Comparison of ENCODE assay signal across 8 mouse cellular contexts in genomic region chr2:60209703-60210651, GRCm38 (mm10). TPM values are rescaled to one million over a fixed set of nuclear protein-coding genes. Genes with fewer than 3 reads are reported as not detected.
A peak's percentile ranks its signal among the peaks of the same experiment; 100 is the strongest.
DNase-seq lines count a peak whose midpoint lies in the region; ATAC-seq and TF ChIP-seq lines count a peak whose summit lies in the region.

TSS of gene Baz2b (minus strand) at chr2:60209839.
TSS of gene March7 (plus strand) at chr2:60209887.

- peak within 1 kb of the TSS; percentile 83 for H3K4me3 ChIP-seq in embryonic facial prominence, embryonic 13.5 days
- peak within 1 kb of the TSS; percentile 100 for H3K4me3 ChIP-seq in kidney, adult 2 months (ENCODE audit: insufficient read depth, low read depth, low read length)
- H3K4me3 ChIP-seq in limb, embryonic 11.5 days (ENCODE audit: low read depth, low read length), result peak within 1 kb of the TSS; percentile 86
- peak within 1 kb of the TSS; percentile 90 for H3K4me3 ChIP-seq in midbrain, embryonic 13.5 days (replicated peaks)
- H3K4me3 ChIP-seq in small intestine, adult 2 months (ENCODE audit: low read depth, low read length), result peak within 1 kb of the TSS; percentile 81

- peaks cover 22% of the 10 kb centered on the region for H3K36me3 ChIP-seq in embryonic facial prominence, embryonic 13.5 days
- H3K36me3 ChIP-seq in kidney, adult 2 months (ENCODE audit: control insufficient read depth, insufficient read depth, low read length), result peaks cover 2% of the 10 kb centered on the region
- H3K36me3 ChIP-seq in limb, embryonic 11.5 days (ENCODE audit: control insufficient read depth, insufficient read depth, low read length), result no peaks in the 10 kb centered on the region
- H3K36me3 ChIP-seq in midbrain, embryonic 13.5 days, result peaks cover 9% of the 10 kb centered on the region
- H3K36me3 ChIP-seq in small intestine, adult 2 months (ENCODE audit: control insufficient read depth, insufficient read depth, low read length), result peaks cover 4% of the 10 kb centered on the region; the same call in 1 of the 2 replicates

- H3K9ac ChIP-seq in embryonic facial prominence, embryonic 13.5 days, result peak within 1 kb of the TSS; percentile 96
- H3K9ac ChIP-seq in limb, embryonic 11.5 days (ENCODE audit: low read length), result peak within 1 kb of the TSS; percentile 97
- peak within 1 kb of the TSS; percentile 93 for H3K9ac ChIP-seq in midbrain, embryonic 13.5 days (replicated peaks)

- ATAC-seq in embryonic facial prominence, embryonic 13.5 days (ENCODE audit: insufficient number of reproducible peaks, insufficient read depth, low FRiP score, low TSS enrichment, low read depth), result peak; percentile 89
- ATAC-seq in limb, embryonic 11.5 days (ENCODE audit: insufficient number of reproducible peaks, low FRiP score, low TSS enrichment, low read depth), result peak; percentile 87
- ATAC-seq in midbrain, embryonic 13.5 days, result peak; percentile 91

- peak; percentile 30; the same call in 1 of the 2 replicates for TF ChIP-seq CTCF in kidney, adult 2 months (conservative IDR thresholded peaks at IDR 0.05; ENCODE audit: insufficient read depth, insufficient read length, low read depth, low read length)
- TF ChIP-seq CTCF in small intestine, adult 2 months (IDR thresholded peaks at IDR 0.05; ENCODE audit: extremely low read depth, insufficient read length, insufficient replicate concordance, low read depth, low read length), result no peak

- WGBS in embryonic facial prominence, embryonic 13.5 days, result under 1% methylated on average over 64 of the region's 109 CpGs
- WGBS in kidney, adult 2 months, result under 1% methylated on average over 100 of the region's 109 CpGs
- under 1% methylated on average over 62 of the region's 109 CpGs for WGBS in limb, embryonic 11.5 days
- under 1% methylated on average over 84 of the region's 109 CpGs for WGBS in midbrain, embryonic 13.5 days
- under 1% methylated on average over 99 of the region's 109 CpGs for WGBS in small intestine, adult 2 months

- peak within 1 kb of the TSS; percentile 79 for H3K4me2 ChIP-seq in embryonic facial prominence, embryonic 13.5 days
- H3K4me2 ChIP-seq in limb, embryonic 11.5 days (ENCODE audit: low read depth, severe bottlenecking), result peak within 1 kb of the TSS; percentile 63
- H3K4me2 ChIP-seq in midbrain, embryonic 13.5 days (replicated peaks), result peak within 1 kb of the TSS; percentile 59

- peak within 1 kb of the TSS; percentile 91 for H3K27ac ChIP-seq in embryonic facial prominence, embryonic 13.5 days
- H3K27ac ChIP-seq in kidney, adult 2 months (ENCODE audit: insufficient read depth, low read depth, low read length), result peak within 1 kb of the TSS; percentile 94
- peak within 1 kb of the TSS; percentile 79 for H3K27ac ChIP-seq in limb, embryonic 11.5 days (replicated peaks; ENCODE audit: low read depth, low read length)
- H3K27ac ChIP-seq in midbrain, embryonic 13.5 days, result peak within 1 kb of the TSS; percentile 95
- H3K27ac ChIP-seq in small intestine, adult 2 months (ENCODE audit: insufficient read depth, low read depth, low read length), result peak within 1 kb of the TSS; percentile 90

- peaks cover 33% of the 10 kb centered on the region for H3K4me1 ChIP-seq in embryonic facial prominence, embryonic 13.5 days
- H3K4me1 ChIP-seq in kidney, adult 2 months (ENCODE audit: control insufficient read depth, insufficient read depth, low read length), result peaks cover 22% of the 10 kb centered on the region
- peaks cover 10% of the 10 kb centered on the region for H3K4me1 ChIP-seq in limb, embryonic 11.5 days (ENCODE audit: control insufficient read depth, insufficient read depth, low read length)
- H3K4me1 ChIP-seq in midbrain, embryonic 13.5 days (replicated peaks), result peaks cover 48% of the 10 kb centered on the region
- peaks cover 14% of the 10 kb centered on the region for H3K4me1 ChIP-seq in small intestine, adult 2 months (ENCODE audit: control insufficient read depth, insufficient read depth, insufficient read length, low read length)

- H3K9me3 ChIP-seq in embryonic facial prominence, embryonic 13.5 days, result no peaks in the 10 kb centered on the region
- no peaks in the 10 kb centered on the region for H3K9me3 ChIP-seq in limb, embryonic 11.5 days (ENCODE audit: control insufficient read depth, low read length)
- H3K9me3 ChIP-seq in midbrain, embryonic 13.5 days, result no peaks in the 10 kb centered on the region

- DNase-seq in 3134 (ENCODE audit: extremely low read depth, insufficient read length, low spot score), result peak; percentile 82
- peak; percentile 74 to 75 for DNase-seq in adrenal gland, postnatal 4 days (ENCODE audit: low spot score in 2 of 2)
- DNase-seq in heart, adult 18-20 months, result peak; percentile 88 to 92
- peak; percentile 90 for DNase-seq in kidney, adult 2 months
- peak; percentile 88 for DNase-seq in limb, embryonic 11.5 days (ENCODE audit: low spot score)

- no peaks in the 10 kb centered on the region for H3K27me3 ChIP-seq in embryonic facial prominence, embryonic 13.5 days
- no peaks in the 10 kb centered on the region for H3K27me3 ChIP-seq in kidney, adult 2 months (replicated peaks; ENCODE audit: control insufficient read depth, insufficient read depth, low read length)
- no peaks in the 10 kb centered on the region for H3K27me3 ChIP-seq in limb, embryonic 11.5 days (ENCODE audit: control insufficient read depth, insufficient read depth, low read length)
- peaks cover 7% of the 10 kb centered on the region; the same call in 1 of the 2 replicates for H3K27me3 ChIP-seq in midbrain, embryonic 13.5 days
- no peaks in the 10 kb centered on the region for H3K27me3 ChIP-seq in small intestine, adult 2 months (ENCODE audit: control insufficient read depth, insufficient read depth, low read length)

- TF ChIP-seq POLR2A in kidney, adult 2 months (IDR thresholded peaks at IDR 0.05; ENCODE audit: low read depth, low read length), result no peak
- peak; percentile 92 for TF ChIP-seq POLR2A in small intestine, adult 2 months (IDR thresholded peaks at IDR 0.05; ENCODE audit: low read depth, low read length)

RNA-seq across cellular contexts. Expression of gene Baz2b, which starts in this region (rescaled TPM):
- 10 to 100 TPM; 89.2 to 97.1 TPM for total RNA-seq in adrenal gland, postnatal 4 days (2021)
- polyA plus RNA-seq in embryonic facial prominence, embryonic 13.5 days (2015; fragmentation: Nextera tagmentation; extraction: Ambion mirVana), result 70.2 and 76.1 TPM in 2 replicates
- total RNA-seq in heart, adult 18-20 months (2021), result 10 to 100 TPM; 29.9 to 41.9 TPM
- 15.0 and 16.5 TPM in 2 replicates for polyA plus RNA-seq in kidney, adult 2 months (2012; rRNA removed)
- 64.2 and 66.0 TPM in 2 replicates for polyA plus RNA-seq in limb, embryonic 11.5 days (2014; fragmentation: Nextera tagmentation; extraction: Ambion mirVana)
- 98.1 and 103 TPM in 2 replicates for polyA plus RNA-seq in midbrain, embryonic 13.5 days (2015; fragmentation: Nextera tagmentation; extraction: Ambion mirVana)
- 4.0 and 9.9 TPM in 2 replicates for polyA plus RNA-seq in small intestine, adult 2 months (2012; rRNA removed)

RNA-seq across cellular contexts. Expression of gene March7, which starts in this region (rescaled TPM):
- 10 to 100 TPM; 73.5 to 80.9 TPM for total RNA-seq in adrenal gland, postnatal 4 days (2021)
- 93.8 and 99.3 TPM in 2 replicates for polyA plus RNA-seq in embryonic facial prominence, embryonic 13.5 days (2015; fragmentation: Nextera tagmentation; extraction: Ambion mirVana)
- total RNA-seq in heart, adult 18-20 months (2021), result 10 to 100 TPM; 17.3 to 27.6 TPM
- polyA plus RNA-seq in kidney, adult 2 months (2012; rRNA removed), result 8.1 and 10.7 TPM in 2 replicates
- 80.5 and 86.5 TPM in 2 replicates for polyA plus RNA-seq in limb, embryonic 11.5 days (2014; fragmentation: Nextera tagmentation; extraction: Ambion mirVana)
- 95.4 and 105 TPM in 2 replicates for polyA plus RNA-seq in midbrain, embryonic 13.5 days (2015; fragmentation: Nextera tagmentation; extraction: Ambion mirVana)
- polyA plus RNA-seq in small intestine, adult 2 months (2012; rRNA removed), result 2.1 and 4.4 TPM in 2 replicates

Comparison
In these comparisons a context has a peak if more than half of its experiments do, and no peak if none do; other contexts are left out.
1. Peak in every context shown above with its lines: DNase-seq, ATAC-seq, H3K4me3 ChIP-seq and H3K27ac ChIP-seq.